Mouse (Mus musculus) heart, adult 2 months (tissue): ENCODE measurements at regions not wholly inside any gene's neighbourhood (a gene's known extent, or its start where the extent isn't known, plus 50 kb on each side); places are given as distances from the start of the nearest gene placed in this dataset.

Source experiments
- CTCF ChIP-seq: fragments of 200-600 bp; IDR thresholded peaks from 2 replicates; pipeline ENCODE4 v1.8.1; 2022; ENCODE audit warnings: antibody characterized with exemption, mild to moderate bottlenecking, moderate library complexity
- EP300 ChIP-seq: fragments of 200-500 bp; IDR thresholded peaks from 2 replicates; pipeline ENCODE4 v1.6.1; 2011; ENCODE audit warnings: low read depth, low read length, control low read depth; ENCODE audit not compliant: insufficient read depth
- POLR2A ChIP-seq: fragments of 200-500 bp; IDR thresholded peaks from 2 replicates; pipeline ENCODE4 v1.6.1; 2011; ENCODE audit warnings: mild to moderate bottlenecking, low read depth, low read length, control low read depth; ENCODE audit not compliant: insufficient read depth

GRCm38 (mm10) chrX:134874696-134875095 lies 65.7 kb upstream of the Armcx2 start:
- TF ChIP-seq CTCF (no peak), POLR2A (no peak), EP300 (no peak)
